In the genomic region with DNA sequence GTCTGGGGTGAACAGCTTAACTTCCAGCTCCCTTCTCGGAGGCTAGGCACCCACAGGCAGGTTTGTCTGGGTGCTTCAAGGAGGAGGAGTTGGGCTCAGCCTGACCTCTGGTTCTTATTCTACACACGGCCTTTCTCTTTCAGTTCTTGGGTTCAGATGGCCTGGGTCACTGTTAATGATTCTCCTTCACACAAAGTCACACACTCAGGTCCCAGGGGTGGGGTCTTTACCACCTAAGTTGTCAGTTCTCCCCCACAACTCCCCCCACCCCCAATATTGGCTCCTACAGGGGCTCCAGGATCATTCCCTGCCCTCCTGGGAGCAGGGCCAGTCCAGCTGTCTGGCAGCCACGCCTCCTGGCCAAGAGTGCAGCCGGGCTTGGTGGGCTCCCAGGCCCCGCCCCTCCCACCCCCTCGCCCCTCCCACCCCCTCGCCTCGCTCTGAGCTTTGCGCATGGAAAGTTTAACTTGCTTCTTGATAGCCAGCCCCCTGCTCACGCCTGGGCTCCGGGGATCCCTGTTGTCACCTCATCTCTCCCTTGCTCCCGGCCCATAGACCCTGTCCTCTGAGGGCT, we compare ENCODE assay signal across 8 mouse cellular contexts.
DNase-seq lines count a peak whose midpoint lies in the region; ATAC-seq lines count a peak whose summit lies in the region.
"Had no signal": no experiment of that assay in that cellular context is flagged by ENCODE, and none has a peak within 500 bp of the region (broad histone marks: within the 10 kb centered on the region; RNA-seq: fewer than 3 reads in every experiment).

No protein-coding gene starts in this region.

- H3K36me3 ChIP-seq in midbrain, embryonic 10.5 days = no peaks in the 10 kb centered on the region
- no peaks in the 10 kb centered on the region for H3K36me3 ChIP-seq in midbrain, embryonic 16.5 days (ENCODE audit: control insufficient read depth, insufficient read depth, low read length)
- H3K36me3 ChIP-seq: embryonic facial prominence, embryonic 12.5 days had no signal

- H3K4me1 ChIP-seq in midbrain, embryonic 10.5 days = peaks cover 100% of the 10 kb centered on the region
- peaks cover 84% of the 10 kb centered on the region for H3K4me1 ChIP-seq in midbrain, embryonic 16.5 days (ENCODE audit: control insufficient read depth, insufficient read depth, low read length)

- no peak overlapping the region for H3K4me2 ChIP-seq in midbrain, embryonic 16.5 days (ENCODE audit: low read length)
- H3K4me2 ChIP-seq: embryonic facial prominence, embryonic 12.5 days had no signal

- intact Hi-C loops in heart, postnatal 10 days (cut with DNase I) = no loop called here

- H3K27me3 ChIP-seq in midbrain, embryonic 10.5 days (ENCODE audit: low read depth, poor library complexity, severe bottlenecking) = peaks cover 91% of the 10 kb centered on the region
- H3K27me3 ChIP-seq in midbrain, embryonic 16.5 days (ENCODE audit: control insufficient read depth, insufficient read depth, low read depth, low read length) = no peaks in the 10 kb centered on the region
- H3K27me3 ChIP-seq: embryonic facial prominence, embryonic 12.5 days had no signal

- DNase-seq in midbrain, embryonic 10.5 days (ENCODE audit: low spot score) = peak; percentile 80
- peak; percentile 62 to 70 for DNase-seq in heart, postnatal 10 days
- peak; percentile 74 for DNase-seq in lung, postnatal 10 days
- DNase-seq in ovary, postnatal 10 days (ENCODE audit: low spot score) = no peak
- DNase-seq in frontal cortex, postnatal 14 days (ENCODE audit: low spot score in 2 of 2) = no peak
- no peak for DNase-seq in urinary bladder, postnatal 25 days (ENCODE audit: low spot score)

- WGBS in midbrain, embryonic 10.5 days = 8% methylated on average over 12 of the region's 12 CpGs
- WGBS in midbrain, embryonic 16.5 days = 24% methylated on average over 12 of the region's 12 CpGs

- ATAC-seq in midbrain, embryonic 16.5 days = no peak

- H3K9ac ChIP-seq in midbrain, embryonic 16.5 days (ENCODE audit: low read depth, low read length) = no peak overlapping the region
- H3K9ac ChIP-seq: embryonic facial prominence, embryonic 12.5 days had no signal

- H3K4me3 ChIP-seq in midbrain, embryonic 10.5 days = peak overlapping the region; percentile 9; the same call in 1 of the 2 replicates
- H3K4me3 ChIP-seq in midbrain, embryonic 16.5 days (ENCODE audit: low read depth, low read length) = no peak overlapping the region
- H3K4me3 ChIP-seq: embryonic facial prominence, embryonic 12.5 days had no signal

- peak overlapping the region; percentile 42; the same call in 1 of the 2 replicates for H3K27ac ChIP-seq in midbrain, embryonic 10.5 days (replicated peaks)
- H3K27ac ChIP-seq in midbrain, embryonic 16.5 days (ENCODE audit: low read length) = no peak overlapping the region
- H3K27ac ChIP-seq: embryonic facial prominence, embryonic 12.5 days had no signal

- no peaks in the 10 kb centered on the region for H3K9me3 ChIP-seq in midbrain, embryonic 10.5 days (replicated peaks)
- no peaks in the 10 kb centered on the region for H3K9me3 ChIP-seq in midbrain, embryonic 16.5 days (replicated peaks; ENCODE audit: control insufficient read depth, low read length, poor library complexity, severe bottlenecking)
- H3K9me3 ChIP-seq: embryonic facial prominence, embryonic 12.5 days had no signal

Comparison
In these comparisons a context has a peak if more than half of its experiments do, and no peak if none do; other contexts are left out.
1. DNase-seq: peak in midbrain, embryonic 10.5 days (single experiment), heart, postnatal 10 days (2 of 2) and lung, postnatal 10 days (single experiment); none in ovary, postnatal 10 days (single experiment), frontal cortex, postnatal 14 days (0 of 2) and urinary bladder, postnatal 25 days (single experiment).